Mouse (Mus musculus): ENCODE results near the gene Dao.
A peak's percentile ranks its signal among the peaks of the same experiment; 100 is the strongest.

Gene Dao

DNA sequence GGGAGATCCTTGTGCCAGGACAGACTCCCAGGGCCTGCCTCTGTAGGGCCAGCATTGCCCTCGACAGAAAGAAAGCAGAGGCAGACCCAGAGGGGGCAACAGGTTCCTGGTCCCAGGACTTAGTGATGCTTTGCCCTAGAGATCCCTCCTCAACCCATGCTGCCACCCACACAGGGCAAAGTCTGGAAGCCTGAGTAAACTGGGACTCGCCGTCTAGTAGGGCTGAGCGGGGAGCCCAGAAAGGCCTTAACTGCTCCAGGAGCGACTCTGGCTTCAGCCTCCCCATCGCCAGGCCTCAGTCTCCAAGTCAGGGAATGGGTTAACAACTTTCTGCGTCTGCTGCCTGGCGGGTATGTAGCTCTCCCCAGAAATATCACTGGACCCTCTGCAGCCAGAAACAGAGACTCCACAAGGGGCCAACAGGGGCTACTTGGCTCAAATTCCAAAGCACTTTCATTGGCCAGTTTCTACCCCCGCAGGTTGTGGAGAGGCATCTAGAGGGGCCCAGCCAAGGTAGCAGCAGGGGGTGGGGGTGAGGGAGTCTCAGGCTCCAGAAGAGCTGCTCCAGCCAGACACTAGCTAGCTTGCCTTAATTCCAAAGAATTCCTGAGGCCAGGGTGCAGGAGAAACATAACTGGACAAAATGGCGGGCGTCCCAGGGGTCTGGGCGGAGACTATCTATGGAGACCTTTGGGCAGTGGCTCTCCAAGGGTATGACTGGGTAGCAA, 23.9 kb downstream of the Dao start:
- no peak for DNase-seq (ENCODE audit: low spot score in 2 of 2)

DNA sequence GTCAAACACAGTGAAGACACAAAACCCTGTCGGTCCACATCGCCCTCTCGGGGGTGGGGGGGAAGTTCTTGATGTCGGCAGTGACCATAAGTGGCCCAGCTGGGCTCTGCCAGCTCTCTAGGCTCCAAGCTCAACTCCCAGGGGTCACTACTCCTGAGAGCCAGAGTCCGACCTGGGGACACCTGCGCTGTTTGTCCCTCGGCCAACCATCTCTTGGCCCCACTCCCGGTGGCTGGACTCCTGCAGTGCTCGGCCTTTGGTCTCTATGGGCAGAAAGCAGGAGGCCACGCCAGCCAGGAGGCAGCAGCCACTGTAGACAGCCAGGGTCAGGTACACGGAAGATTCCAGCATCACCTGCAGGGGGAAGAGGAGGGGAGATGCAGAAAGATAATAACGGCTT, 24.6 kb downstream of the Dao start:
- no peak for DNase-seq (ENCODE audit: low spot score in 2 of 2)

DNA sequence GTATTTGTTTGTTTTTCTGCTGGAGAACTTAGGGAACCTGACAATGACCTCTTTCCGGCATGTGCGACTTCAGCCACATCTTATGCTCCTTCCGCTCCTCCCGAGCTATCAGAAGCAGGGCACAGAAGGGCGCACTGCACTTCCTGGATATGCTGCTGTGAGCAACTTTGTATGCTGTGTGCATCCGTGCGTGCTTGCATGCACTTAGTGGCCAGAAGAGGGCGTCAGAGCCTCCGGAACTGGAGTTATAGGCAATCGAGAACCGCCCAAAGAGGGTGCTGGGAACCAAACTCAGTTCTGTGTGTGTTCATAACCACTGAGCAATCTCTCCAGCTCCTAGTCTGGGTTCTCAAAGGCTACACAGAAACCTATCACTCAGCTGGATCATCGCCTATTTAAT, 27.1 kb downstream of the Dao start:
- no peak for DNase-seq (ENCODE audit: low spot score in 2 of 2)

DNA sequence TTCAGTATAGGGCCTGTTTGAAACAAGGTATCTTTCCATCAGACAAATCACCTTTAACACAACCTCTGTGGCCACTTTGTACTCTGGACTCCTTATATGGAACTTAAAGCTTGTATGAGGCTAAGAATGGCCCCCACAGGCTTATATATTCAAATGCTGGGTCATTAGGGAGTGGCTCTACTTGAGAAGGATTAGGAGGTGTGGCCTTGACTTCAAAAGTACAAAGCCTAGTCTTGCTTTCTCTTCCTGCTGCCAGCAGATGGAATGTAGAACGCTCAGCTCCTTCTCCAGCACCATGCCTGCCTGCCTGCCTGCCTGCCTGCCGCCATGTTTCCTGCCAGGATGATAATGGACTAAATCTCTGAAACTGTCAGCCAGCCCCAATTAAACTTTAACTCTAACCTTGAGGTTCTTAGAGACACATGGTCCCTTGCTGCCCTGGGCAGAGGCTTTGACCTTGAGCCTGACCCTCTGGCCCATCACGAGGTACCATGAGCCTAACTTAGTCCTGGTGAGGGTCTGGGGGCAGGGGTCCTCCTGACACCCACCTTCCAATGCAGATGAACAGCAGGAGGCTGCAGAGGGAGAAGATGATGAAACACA, 28.8 kb downstream of the Dao start:
- no peak for DNase-seq (ENCODE audit: low spot score in 2 of 2)

DNA sequence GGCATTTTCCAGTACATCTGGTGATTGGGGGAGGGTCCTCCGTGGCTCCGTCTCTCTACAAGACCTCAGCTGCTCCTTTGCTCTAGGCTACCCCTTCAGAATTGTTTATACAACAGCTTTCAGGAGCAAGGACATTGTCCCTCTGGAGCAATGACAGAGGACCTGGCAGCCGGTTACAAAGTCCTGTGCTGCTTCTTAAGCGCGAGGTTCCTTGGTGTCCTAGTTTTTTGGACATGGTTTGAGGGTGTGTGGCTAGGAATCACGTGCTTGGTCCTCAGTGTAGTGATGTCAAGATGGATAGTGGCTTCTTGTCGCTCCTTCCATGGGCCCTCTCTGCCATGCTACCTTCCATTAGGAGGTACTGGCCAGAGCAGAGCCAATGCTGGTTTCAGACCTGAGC, 30.9 kb downstream of the Dao start:
- DNase-seq (ENCODE audit: low spot score in 2 of 2): no peak

DNA sequence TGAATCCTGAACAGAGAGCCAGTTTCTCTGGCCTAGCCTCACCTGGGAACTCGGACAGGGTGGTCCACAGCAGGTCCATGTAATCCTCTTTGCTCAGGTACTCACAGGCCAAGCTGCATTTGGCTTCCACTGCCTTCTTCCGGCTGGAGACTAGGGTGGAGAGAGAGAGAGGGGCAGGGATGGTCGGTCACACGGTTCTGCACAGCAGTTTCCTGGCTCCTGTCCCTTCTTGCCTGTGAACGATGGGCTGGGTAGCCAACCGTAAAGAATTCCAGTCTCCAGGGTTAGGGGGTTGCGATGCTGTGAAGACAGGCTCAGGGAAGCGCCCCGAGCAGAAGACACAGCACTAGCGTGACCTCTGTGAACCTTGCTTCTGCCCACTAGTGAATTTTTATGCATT, 31.6 kb downstream of the Dao start:
- DNase-seq (ENCODE audit: low spot score in 2 of 2): no peak

DNA sequence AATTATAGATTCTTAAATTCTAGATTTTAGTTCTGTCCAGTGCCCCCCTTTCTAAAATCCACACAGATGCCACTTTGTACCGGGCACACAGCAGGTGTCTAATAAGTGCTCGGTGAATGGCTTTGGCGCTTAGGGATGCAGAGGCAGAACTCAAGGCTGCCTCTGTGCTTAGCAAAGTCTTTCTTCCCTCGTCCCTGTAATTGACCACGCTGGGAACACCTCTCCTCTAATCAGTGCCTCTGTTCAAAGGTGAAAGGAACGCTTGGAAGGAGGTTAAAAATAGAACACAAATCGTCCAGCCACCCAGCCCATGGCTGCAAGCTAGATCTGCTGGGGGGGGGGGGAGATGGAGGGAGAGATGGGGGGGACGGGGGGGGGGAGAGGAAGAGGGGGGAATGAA, 37.0 kb downstream of the Dao start:
- DNase-seq (ENCODE audit: low spot score in 2 of 2): no peak

DNA sequence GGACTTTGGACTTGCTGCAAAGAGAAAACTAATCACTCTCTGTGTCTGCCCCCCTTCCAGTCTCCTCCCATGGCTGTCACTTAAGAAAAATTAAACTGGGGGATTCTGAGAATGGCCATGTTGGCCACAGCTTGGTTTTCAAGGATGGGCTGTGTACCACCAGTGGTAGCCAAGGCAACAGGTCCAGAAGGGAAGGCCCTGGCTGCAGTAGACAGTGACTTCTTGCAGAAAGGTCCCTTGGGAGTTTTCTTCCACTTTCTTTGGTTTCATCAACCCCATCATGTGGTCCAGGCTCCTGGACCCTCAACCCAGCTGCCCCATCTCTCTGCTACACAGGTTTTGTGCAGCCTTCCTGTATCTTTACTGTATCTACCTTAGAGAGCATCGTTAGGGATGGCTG, 37.4 kb downstream of the Dao start:
- no peak for DNase-seq (ENCODE audit: low spot score in 2 of 2)

DNA sequence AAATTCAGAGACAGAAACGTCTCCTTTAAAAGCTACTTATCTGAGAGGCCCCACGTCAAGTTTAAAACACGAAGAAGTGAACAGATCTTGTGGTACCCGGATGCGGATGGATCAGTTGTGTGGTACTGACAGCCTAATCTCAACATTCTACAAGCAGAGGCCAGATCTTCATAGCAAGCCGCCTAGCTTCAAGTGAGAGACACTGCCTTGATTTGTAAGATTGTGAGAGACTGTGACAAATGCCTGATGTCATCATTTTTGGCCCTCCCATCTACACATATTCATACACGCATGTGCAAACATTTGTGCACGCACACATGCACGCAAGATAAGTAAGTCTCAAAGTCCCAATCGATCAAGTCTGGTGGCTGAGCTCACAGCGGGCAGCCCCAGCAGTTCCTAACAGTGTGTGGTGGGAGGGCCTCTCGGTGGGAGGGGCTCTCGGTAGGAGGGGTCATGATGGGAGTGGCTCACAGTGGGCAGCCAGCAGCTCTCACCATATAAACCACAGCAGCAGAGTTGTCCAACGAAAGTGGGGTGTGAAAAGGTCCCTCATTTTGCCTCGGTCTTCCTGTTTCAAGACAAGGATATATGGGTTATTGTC, 37.9 kb downstream of the Dao start:
- DNase-seq (ENCODE audit: low spot score in 2 of 2): no peak

DNA sequence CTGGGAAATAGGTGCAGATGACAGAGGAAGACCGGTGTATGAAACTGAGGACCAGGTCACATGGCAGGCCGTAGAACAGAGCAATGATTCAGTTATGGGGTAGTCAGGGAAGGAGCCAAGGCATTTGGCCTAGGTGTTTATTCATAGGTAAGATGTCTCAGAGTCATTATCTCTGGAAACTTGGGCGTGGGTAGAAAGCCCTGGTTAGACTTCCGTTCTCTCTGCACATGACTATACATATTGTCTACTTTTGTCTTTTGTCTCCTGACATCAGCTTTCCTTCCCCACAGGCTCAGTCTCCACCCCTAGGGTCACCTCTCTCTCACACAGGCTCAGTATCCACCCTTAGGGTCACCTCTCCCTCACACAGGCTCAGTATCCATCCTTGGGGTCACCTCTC, 40.3 kb downstream of the Dao start:
- no peak for DNase-seq (ENCODE audit: low spot score in 2 of 2)

DNA sequence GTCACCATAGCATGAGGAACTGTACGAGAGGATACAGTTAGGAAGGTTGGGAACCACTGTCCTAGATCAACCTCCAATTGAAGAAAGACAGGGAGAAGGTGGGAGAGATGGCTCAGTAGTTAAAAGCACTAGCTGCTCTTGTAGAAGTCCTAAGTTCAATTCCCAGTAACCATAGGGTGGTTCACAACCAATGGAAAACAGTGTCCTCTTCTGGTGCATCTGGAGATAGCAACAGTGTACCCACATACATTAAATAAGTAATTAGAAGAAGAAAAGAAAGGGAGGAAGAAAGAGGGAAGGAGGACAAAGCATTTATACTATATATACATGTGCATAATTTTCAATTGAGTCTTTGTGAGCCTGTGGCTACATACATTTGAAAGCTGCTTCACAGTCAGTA, 41.6 kb downstream of the Dao start:
- no peak for DNase-seq (ENCODE audit: low spot score in 2 of 2)

DNA sequence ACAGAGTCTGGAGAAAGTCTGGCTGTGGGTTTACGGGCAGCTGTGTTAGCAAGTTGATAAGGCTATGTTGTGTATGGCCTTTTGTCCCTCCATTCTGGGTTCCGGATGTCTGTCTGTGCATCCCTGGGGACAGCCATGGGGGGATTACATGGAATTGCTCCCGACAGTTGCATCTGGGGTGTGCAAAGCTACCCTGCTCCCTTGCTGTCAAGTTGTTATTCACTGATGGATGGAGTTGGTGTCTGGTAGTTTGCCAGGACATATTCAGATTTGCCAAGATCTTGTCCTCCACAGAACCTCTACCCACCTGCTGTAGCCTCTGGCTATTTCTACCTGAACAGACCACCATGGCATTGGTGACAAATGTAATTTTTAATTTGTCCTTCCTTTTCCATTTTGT, 42.6 kb downstream of the Dao start:
- DNase-seq (ENCODE audit: low spot score in 2 of 2): no peak

DNA sequence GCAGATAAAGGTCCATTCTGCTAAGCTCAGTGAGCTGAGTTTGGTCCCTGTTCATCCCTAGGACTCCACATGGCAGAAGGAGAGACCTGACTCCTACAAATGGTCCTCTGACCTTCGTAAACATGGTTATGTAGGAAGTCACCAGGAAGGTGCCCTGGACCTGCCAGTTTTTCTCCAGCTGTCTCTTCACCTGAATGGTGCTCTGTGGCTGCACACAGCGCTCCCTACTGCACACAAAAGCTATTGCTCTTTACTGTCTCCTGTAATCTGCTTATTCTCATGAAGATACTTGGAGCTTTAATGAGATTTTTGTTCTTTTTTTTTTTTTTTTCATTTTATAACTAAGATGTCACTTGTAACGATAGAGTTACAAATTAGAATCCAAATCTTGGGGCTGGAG, 43.1 kb downstream of the Dao start:
- no peak for DNase-seq (ENCODE audit: low spot score in 2 of 2)

DNA sequence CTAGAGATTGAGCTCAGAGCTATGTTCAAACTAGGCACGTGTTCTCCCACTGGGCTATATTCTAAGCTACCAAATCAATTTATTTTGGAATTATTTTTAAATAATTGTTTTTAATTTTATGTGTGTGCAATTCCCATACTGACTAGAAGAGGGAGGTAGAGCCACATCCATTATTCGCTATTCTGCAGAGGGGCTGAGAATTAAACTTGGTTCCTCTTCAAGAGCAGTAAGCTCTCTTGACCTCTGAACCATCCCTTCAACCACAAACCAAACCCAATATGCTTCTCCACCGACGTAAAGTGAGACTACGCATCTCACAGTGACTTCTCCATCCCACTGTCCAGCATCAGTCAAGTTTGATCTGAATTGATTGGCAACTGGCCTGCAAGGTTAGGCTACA, 43.7 kb downstream of the Dao start:
- DNase-seq (ENCODE audit: low spot score in 2 of 2): no peak

DNA sequence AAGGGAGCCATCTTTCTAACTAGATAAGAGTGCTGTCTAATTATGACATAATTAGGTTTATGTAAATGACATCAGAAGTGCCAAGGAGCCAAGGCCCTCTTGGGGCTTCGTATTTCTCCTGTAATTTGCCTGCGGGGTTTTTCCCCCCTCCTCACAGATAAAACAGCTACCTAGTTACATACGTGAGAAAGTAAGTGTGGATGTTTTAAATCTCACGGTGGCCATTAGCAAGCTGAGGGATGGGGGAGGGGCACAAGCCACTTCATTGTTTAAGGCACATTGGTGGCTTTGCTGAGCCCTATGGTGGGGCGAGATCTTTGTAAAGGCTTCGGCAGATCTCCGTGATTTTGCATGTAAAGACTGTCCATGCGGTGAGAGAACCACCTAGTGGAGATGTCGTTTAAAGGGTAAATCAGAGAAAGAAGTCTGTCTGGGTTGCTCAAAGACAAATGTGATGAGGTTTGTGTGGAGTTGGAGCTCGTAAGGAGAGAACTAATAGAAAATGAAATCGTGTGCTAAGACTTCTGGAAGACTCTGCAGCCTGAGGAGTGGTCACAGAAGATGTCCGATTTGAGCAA, 45.3 kb downstream of the Dao start:
- no peak for DNase-seq (ENCODE audit: low spot score in 2 of 2)

DNA sequence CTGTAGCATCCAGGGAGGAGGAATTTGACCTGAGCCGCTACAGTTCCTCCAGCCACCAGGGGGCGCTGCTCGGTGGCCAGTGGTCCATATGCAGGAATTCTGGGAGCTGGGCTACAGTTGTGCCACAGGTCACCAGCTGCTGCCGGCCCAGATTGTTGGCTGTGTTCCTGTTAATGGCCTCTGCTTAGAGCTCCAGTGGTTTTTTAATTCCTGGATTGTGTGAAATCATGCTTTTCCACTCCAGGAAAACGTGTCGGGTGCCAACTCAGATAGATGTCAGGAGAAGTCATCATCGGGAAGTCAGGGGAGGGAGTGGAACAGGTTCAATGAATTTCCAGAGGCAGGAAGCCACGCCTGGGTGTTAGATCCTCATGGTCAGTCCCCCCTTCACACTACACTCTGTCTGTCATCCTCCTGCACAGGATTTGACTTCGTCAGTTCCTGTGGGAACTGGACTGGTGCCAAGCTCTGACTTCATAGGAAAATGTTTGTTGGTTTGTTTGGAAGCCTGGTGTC, 48.8 kb downstream of the Dao start:
- DNase-seq (ENCODE audit: low spot score in 2 of 2): peak; percentile 31 to 37

DNA sequence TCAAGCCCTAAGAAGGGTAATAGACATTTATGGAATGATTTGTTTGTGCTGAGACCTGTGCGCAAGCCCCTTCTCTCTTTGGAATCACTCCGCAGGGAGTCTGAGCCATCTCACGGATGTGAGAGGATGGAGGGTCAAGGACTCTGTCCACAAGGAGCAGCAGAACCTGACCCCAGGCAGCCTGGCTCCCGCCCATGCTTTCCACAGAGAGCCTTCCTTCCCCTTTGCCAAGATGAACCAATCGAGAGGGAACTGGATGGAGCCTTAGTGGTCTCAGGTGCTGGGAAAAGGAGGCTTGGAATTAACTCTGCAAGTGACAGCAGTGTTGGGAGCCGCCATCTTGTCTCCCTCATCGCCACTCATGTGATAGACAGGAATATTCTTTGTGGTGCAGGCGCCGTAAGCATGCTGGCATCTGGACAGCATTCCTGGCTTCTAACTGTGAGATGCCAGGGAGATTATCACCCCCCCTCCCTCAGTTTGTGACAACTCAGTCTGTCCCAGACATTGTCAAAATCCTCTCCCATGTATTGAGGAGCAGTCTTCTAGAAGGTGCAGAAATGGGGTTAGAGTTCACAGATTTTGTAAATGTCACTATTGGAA, 53.7 kb downstream of the Dao start:
- DNase-seq (ENCODE audit: low spot score in 2 of 2): no peak

DNA sequence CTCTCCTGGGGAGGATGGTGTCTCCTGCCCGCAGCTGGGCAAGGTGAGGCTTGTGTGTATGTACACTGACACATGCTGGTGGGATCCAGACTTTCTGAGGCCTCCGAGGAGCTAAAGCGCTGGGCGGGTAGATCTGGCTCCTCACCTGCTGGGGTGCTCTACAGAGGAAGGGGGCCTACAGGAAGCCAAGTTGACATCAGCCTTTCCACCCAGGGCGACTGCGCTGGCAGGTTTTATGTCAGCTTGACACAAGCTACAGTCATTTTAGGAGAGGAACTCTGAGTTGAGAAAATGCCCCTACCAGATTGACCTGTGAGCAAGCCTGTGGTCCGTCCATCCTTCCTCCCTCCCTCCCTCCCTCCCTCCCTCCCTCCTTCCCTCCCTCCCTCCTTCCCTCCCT, 58.2 kb downstream of the Dao start:
- no peak for DNase-seq (ENCODE audit: low spot score in 2 of 2)

DNA sequence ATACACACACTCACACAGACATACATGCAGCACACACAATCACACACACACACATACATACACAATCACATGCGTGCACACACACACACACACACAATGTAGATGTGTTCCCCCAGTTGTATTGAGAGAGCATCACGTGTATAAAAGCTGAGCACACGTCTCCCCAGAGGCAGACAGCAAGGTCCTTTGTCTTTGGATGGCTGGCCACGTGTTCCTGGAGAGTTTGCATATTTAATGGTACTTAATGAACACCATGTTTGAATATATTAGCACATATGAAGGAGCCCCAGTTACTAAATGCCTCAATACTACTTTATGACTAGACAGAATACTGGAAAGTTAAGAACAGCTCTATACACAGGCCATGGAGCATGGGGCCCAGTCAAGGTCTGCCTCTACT, 60.5 kb downstream of the Dao start:
- DNase-seq (ENCODE audit: low spot score in 2 of 2): no peak

DNA sequence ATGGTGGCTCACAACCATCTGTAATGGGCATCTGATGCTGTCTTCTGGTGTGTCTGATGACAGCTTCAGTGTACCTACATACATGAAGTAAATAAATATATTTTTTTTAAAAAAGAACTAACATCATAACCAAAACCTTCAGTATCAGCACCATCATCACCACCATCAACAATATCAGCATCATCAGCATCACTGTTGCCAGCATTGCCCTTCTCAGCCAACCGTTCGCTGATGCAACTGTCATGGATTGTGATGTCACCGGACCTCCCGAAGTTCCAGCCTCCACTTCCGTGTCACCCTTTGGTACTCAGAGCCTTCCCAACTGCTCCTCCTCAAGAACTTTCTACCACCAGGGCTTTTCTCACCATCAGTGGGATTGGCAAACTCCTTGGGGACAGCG, 61.7 kb downstream of the Dao start, which contains the start of gene Usp30:
Gene Usp30 (plus strand): TSS at position 301 of the 400 bp plus-strand sequence.
- DNase-seq (ENCODE audit: low spot score in 2 of 2): no peak

DNA sequence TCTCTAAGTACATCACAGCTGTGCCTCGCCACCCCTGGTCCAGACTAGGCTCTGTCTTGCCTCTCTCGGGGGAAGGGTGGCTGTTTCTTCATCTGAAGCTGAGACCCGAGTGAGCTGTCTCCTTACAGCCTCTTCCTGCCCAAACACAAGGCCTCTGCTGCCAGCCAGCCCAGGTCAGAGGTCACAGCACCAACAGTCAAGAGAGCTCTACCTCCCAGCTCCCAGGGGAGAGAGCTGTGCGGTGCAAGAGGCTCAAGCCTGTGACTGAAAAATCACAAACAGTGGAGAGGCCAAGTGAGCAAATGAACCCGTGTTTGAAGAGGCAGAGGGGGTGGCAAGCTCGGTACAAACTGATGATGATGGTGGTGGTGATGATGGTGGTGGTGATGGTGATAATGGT, 63.1 kb downstream of the Dao start:
- no peak for DNase-seq (ENCODE audit: low spot score in 2 of 2)

DNA sequence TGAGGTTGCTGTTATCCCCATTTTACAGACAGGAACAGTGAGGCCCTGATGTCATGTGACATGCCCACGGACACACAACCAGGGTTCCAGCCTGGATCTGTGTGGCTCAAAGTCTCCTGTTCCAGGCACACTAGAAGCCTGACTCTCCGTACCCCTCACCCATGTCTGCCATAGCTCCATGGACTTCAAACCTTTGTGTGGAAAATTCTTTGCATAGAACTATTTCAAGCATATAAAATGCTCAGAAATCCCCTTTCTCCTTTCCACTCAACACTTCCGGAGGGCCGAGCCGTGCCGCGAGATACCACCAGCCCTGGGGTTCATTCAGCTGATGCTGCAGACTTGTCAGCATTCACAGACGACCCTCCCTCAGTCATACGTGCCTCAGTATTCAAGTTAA, 64.0 kb downstream of the Dao start:
- no peak for DNase-seq (ENCODE audit: low spot score in 2 of 2)

DNA sequence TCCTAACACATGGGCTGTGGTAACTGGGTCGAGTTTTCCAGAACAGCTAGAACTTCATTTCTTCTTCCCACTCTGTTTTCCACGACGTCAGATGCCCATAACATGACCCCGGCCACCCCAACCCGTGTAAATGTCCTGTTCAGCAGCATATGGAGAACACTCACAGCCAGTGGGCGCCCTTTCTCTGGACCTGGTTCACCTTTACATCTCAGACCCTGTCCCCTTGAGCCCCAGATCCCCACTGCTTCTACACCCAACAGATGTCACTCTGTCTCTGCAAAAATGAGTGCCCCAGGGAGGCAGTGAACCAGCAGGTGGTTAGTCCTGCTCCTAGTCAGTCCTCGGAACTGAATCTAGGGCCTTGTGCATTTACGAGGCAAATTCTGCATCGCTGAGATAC, 64.5 kb downstream of the Dao start:
- DNase-seq (ENCODE audit: low spot score in 2 of 2): no peak

Data from frontal cortex, postnatal 25 days (tissue).